8 mouse cellular contexts compared by ENCODE assay signal in the genomic region with DNA sequence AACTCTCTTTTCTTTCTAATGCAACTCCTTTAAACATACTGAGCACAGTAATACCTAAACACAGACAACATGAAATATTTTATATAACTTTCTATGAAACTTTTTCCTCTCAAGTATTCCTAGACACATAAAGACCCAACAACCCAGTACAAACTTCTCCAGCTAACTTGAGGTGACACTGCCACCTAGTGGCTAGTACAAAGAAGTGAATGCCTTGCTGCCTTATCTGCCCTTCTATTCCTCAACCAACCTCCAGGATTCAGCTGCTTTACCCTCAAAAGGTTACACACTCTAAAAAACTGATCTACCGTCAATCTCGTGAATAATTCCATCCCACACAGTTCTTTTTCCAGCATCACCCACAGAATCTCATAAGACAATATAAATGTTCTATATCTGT. TPM values are rescaled to one million over a fixed set of nuclear protein-coding genes. Genes with fewer than 3 reads are reported as not detected.
A peak's percentile ranks its signal among the peaks of the same experiment; 100 is the strongest.
DNase-seq lines count a peak whose midpoint lies in the region; ATAC-seq lines count a peak whose summit lies in the region.

No protein-coding gene starts in this region.

- H3K9ac ChIP-seq in forebrain, embryonic 11.5 days (ENCODE audit: low read length): no peak overlapping the region
- no peak overlapping the region for H3K9ac ChIP-seq in forebrain, embryonic 15.5 days (replicated peaks)
- no peak overlapping the region for H3K9ac ChIP-seq in liver, embryonic 12.5 days

- H3K9me3 ChIP-seq in forebrain, embryonic 11.5 days (ENCODE audit: control insufficient read depth, low read length): no peaks in the 10 kb centered on the region
- no peaks in the 10 kb centered on the region for H3K9me3 ChIP-seq in forebrain, embryonic 10.5 days
- H3K9me3 ChIP-seq in forebrain, embryonic 15.5 days: no peaks in the 10 kb centered on the region
- H3K9me3 ChIP-seq in liver, embryonic 12.5 days (replicated peaks): no peaks in the 10 kb centered on the region

- no peak for DNase-seq in forebrain, embryonic 11.5 days (ENCODE audit: low spot score)
- no peak for DNase-seq in forebrain, embryonic 10.5 days (ENCODE audit: extremely low spot score, low spot score)
- DNase-seq in 416B (ENCODE audit: low read depth): peak; percentile 88
- peak; percentile 75 for DNase-seq in ZHBTc4 (ENCODE audit: low read depth, low spot score)
- no peak for DNase-seq in right cerebral cortex, postnatal 36 days (ENCODE audit: low spot score in 2 of 2)

- no peak overlapping the region for H3K4me3 ChIP-seq in forebrain, embryonic 11.5 days (ENCODE audit: low read depth, low read length)
- no peak overlapping the region for H3K4me3 ChIP-seq in forebrain, embryonic 10.5 days
- no peak overlapping the region for H3K4me3 ChIP-seq in forebrain, embryonic 15.5 days
- no peak overlapping the region for H3K4me3 ChIP-seq in liver, embryonic 12.5 days

- ATAC-seq in forebrain, embryonic 11.5 days (replicated peaks; ENCODE audit: low FRiP score): peak; percentile 53; the same call in 1 of the 2 replicates
- peak; percentile 41; the same call in 1 of the 2 replicates for ATAC-seq in forebrain, embryonic 15.5 days (replicated peaks)
- peak; percentile 47; the same call in 1 of the 2 replicates for ATAC-seq in liver, embryonic 12.5 days
- peak; percentile 84 for ATAC-seq in neutrophil, adult 5-6 weeks (ENCODE audit: extremely low read depth, insufficient number of reproducible peaks, low FRiP score, poor library complexity, severe bottlenecking)

- no peaks in the 10 kb centered on the region for H3K4me1 ChIP-seq in forebrain, embryonic 11.5 days (replicated peaks; ENCODE audit: control insufficient read depth, insufficient read depth, low read length)
- H3K4me1 ChIP-seq in forebrain, embryonic 10.5 days: no peaks in the 10 kb centered on the region
- H3K4me1 ChIP-seq in forebrain, embryonic 15.5 days: no peaks in the 10 kb centered on the region
- 0 out of 2 replicates have a peak, but pooled peaks cover 10% of the 10 kb centered on the region for H3K4me1 ChIP-seq in liver, embryonic 12.5 days

- H3K36me3 ChIP-seq in forebrain, embryonic 11.5 days (ENCODE audit: control insufficient read depth, insufficient read depth, low read length): no peaks in the 10 kb centered on the region
- H3K36me3 ChIP-seq in forebrain, embryonic 10.5 days (replicated peaks): peaks cover 4% of the 10 kb centered on the region
- H3K36me3 ChIP-seq in forebrain, embryonic 15.5 days: no peaks in the 10 kb centered on the region
- no peaks in the 10 kb centered on the region for H3K36me3 ChIP-seq in liver, embryonic 12.5 days

- H3K27ac ChIP-seq in forebrain, embryonic 11.5 days (ENCODE audit: low read depth, low read length): no peak overlapping the region
- H3K27ac ChIP-seq in forebrain, embryonic 10.5 days: no peak overlapping the region
- no peak overlapping the region for H3K27ac ChIP-seq in forebrain, embryonic 15.5 days (replicated peaks)
- no peak overlapping the region for H3K27ac ChIP-seq in liver, embryonic 12.5 days

- H3K27me3 ChIP-seq in forebrain, embryonic 11.5 days (ENCODE audit: control insufficient read depth, insufficient read depth, low read length): no peaks in the 10 kb centered on the region
- no peaks in the 10 kb centered on the region for H3K27me3 ChIP-seq in forebrain, embryonic 10.5 days (ENCODE audit: poor library complexity, severe bottlenecking)
- H3K27me3 ChIP-seq in forebrain, embryonic 15.5 days: no peaks in the 10 kb centered on the region
- H3K27me3 ChIP-seq in liver, embryonic 12.5 days (replicated peaks): no peaks in the 10 kb centered on the region

- 40% methylated on average over 2 of the region's 2 CpGs for WGBS in forebrain, embryonic 11.5 days
- WGBS in forebrain, embryonic 10.5 days: 33% methylated on average over 2 of the region's 2 CpGs
- WGBS in forebrain, embryonic 15.5 days: 27% methylated on average over 2 of the region's 2 CpGs
- WGBS in liver, embryonic 12.5 days (ENCODE audit: insufficient replicate concordance): 4% methylated on average over 2 of the region's 2 CpGs

- no peak overlapping the region for H3K4me2 ChIP-seq in forebrain, embryonic 11.5 days (ENCODE audit: low read depth, low read length, severe bottlenecking)
- no peak overlapping the region for H3K4me2 ChIP-seq in forebrain, embryonic 15.5 days (replicated peaks)
- no peak overlapping the region for H3K4me2 ChIP-seq in liver, embryonic 12.5 days

RNA-seq across cellular contexts. Expression of a gene that starts 16.4 kb away (rescaled TPM):
- 30.2 and 33.1 TPM in 2 replicates for polyA plus RNA-seq in forebrain, embryonic 11.5 days (2014; fragmentation: Nextera tagmentation; extraction: Ambion mirVana)
- 21.5 and 22.2 TPM in 2 replicates for polyA plus RNA-seq in forebrain, embryonic 10.5 days (2016; fragmentation: Nextera tagmentation; extraction: Ambion mirVana)
- 86.9 and 87.9 TPM in 2 replicates for polyA plus RNA-seq in forebrain, embryonic 15.5 days (2015; fragmentation: Nextera tagmentation; extraction: Ambion mirVana)
- 6.5 and 7.6 TPM in 2 replicates for polyA plus RNA-seq in liver, embryonic 12.5 days (2016; fragmentation: Nextera tagmentation; extraction: Ambion mirVana)
- 39.4 and 40.3 TPM in 2 replicates for total RNA-seq in neutrophil, adult 5-6 weeks (2017)

Comparison
In these comparisons a context has a peak if more than half of its experiments do, and no peak if none do; other contexts are left out.
1. DNase-seq: peak in 416B (single experiment) and ZHBTc4 (single experiment); none in forebrain, embryonic 11.5 days (single experiment), forebrain, embryonic 10.5 days (single experiment) and right cerebral cortex, postnatal 36 days (0 of 2).
2. Peak in every context shown above with its lines, with median percentiles within 50 percentile points of each other: ATAC-seq.